Mouse (Mus musculus) midbrain, embryonic 11.5 days (tissue): ENCODE results near the gene Por. TPM values are rescaled to one million over a fixed set of nuclear protein-coding genes. Genes with fewer than 3 reads are reported as not detected.

Experiments used
- ATAC-seq: fragments of 200-750 bp; cut with Nextera tagmentation; 2 replicates; pipeline ENCODE4 v1.8.0; 2017; ENCODE audit warnings: moderate TSS enrichment, moderate library complexity; ENCODE audit not compliant: low FRiP score
- DNase-seq: peaks from one replicate; pipeline ENCODE4 v3.0.0; 2015; ENCODE audit warnings: low spot score; ENCODE audit errors: missing footprints
- H3K27ac ChIP-seq: fragments of 300-500 bp; sonication (generic); 2 replicates; pipeline ENCODE4 v1.5.1; 2014; ENCODE audit warnings: low read depth, low read length
- H3K27me3 ChIP-seq: fragments of 300-500 bp; sonication (generic); 2 replicates; pipeline ENCODE4 v1.6.1; 2014; ENCODE audit warnings: mild to moderate bottlenecking, low read length, moderate library complexity, mixed read lengths; ENCODE audit not compliant: control insufficient read depth, insufficient read depth
- H3K36me3 ChIP-seq: fragments of 300-500 bp; sonication (generic); 2 replicates; pipeline ENCODE4 v1.6.1; 2014; ENCODE audit warnings: mild to moderate bottlenecking, low read length, moderate library complexity, mixed read lengths; ENCODE audit not compliant: control insufficient read depth, insufficient read depth
- H3K4me1 ChIP-seq: fragments of 300-500 bp; sonication (generic); 2 replicates; pipeline ENCODE4 v1.6.1; 2014; ENCODE audit warnings: low read length; ENCODE audit not compliant: control insufficient read depth, insufficient read depth
- H3K4me2 ChIP-seq: fragments of 300-500 bp; sonication (generic); 2 replicates; pipeline ENCODE4 v1.6.1; 2014; ENCODE audit warnings: mild to moderate bottlenecking, moderate library complexity
- H3K4me3 ChIP-seq: fragments of 300-500 bp; sonication (generic); 2 replicates; pipeline ENCODE4 v1.5.1; 2014; ENCODE audit warnings: low read depth, low read length
- H3K9ac ChIP-seq: fragments of 300-500 bp; sonication (generic); 2 replicates; pipeline ENCODE4 v1.6.1; 2014; ENCODE audit warnings: low read length
- H3K9me3 ChIP-seq: fragments of 300-500 bp; sonication (generic); 2 replicates; pipeline ENCODE4 v1.6.1; 2016; ENCODE audit warnings: low read length; ENCODE audit not compliant: control insufficient read depth
- WGBS: fragments of 180-500 bp; shearing (Covaris S2); extraction: QIAGEN DNeasy Blood & Tissue Kit; methylation state at CpG from one replicate; pipeline ENCODE4 v1.1.7; 2014; 5-methylcytosine and 5-hydroxymethylcytosine counted together
- microRNA-seq: library from miRNA; unstranded; fragments of <30 nt; microRNA quantifications from one replicate; pipeline ENCODE4, GENCODE M21; 2017
- polyA plus RNA-seq: library from polyadenylated mRNA; unstranded; fragments of >200 nt; fragmentation: Nextera tagmentation; extraction: Ambion mirVana; gene quantifications from 2 replicates; pipeline ENCODE4 v1.2.1, GENCODE M21; 2014

The Por gene
- polyA plus RNA-seq, 1 experiment from 2014 or later, result 95.4 TPM

DNA sequence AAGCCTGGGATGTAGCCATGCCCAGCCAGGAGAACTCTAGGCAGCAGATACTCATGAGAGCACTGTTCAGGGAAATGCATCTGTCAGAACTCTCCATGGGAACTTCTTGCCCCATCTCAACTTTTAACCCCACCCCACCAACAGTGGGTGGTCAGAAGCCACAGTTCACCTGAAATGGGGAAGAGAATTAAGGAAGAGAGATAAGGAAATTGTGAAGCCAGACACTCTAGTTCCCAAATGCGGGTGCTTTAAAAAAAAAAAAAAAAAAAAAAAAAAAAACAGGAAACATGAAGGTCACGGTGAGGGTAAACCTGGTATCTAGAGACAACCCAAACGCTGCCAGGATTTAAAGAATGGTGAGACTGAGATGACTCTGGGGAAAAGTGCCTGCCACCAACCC lies 102.7 kb downstream of the Por start:
- H3K27me3 ChIP-seq, result no peaks in the 10 kb centered on the region; the same call in 1 of the 2 replicates
- H3K4me1 ChIP-seq, result peaks cover 3% of the 10 kb centered on the region
- DNase-seq (peak; percentile 8), ATAC-seq (no peak)
- H3K4me3 ChIP-seq, result no peak overlapping the region
- H3K36me3 ChIP-seq, result no peaks in the 10 kb centered on the region
- WGBS, result 77% methylated on average over 3 of the region's 3 CpGs
- H3K9ac ChIP-seq, result no peak overlapping the region
- H3K9me3 ChIP-seq, result no peaks in the 10 kb centered on the region
- H3K4me2 ChIP-seq, result no peak overlapping the region
- no peak overlapping the region for H3K27ac ChIP-seq

DNA sequence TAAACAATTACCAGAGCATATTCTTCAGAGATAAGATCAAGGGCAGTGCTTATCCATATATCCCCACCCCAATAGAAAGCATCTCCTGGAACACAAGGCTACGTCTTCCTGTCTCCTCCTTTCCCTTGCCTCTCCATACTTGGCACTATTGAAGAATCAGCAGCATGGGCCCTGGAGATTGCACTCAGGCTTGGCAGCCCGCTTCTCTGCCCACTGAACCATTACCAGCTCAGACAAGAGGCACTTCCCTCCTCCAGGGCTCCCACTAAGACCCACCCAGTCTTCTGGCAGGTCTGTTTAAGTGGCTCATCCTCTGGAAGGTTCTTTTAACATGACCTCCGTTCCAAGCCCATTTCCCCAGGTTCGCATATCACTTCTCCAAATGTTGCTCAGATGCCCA lies 106.7 kb downstream of the Por start:
- no peaks in the 10 kb centered on the region for H3K9me3 ChIP-seq
- H3K36me3 ChIP-seq, result no peaks in the 10 kb centered on the region
- WGBS, result 71% methylated on average over 4 of the region's 4 CpGs
- ATAC-seq (no peak), DNase-seq (no peak)
- H3K27ac ChIP-seq, result no peak overlapping the region
- H3K27me3 ChIP-seq, result no peaks in the 10 kb centered on the region; the same call in 1 of the 2 replicates
- H3K4me2 ChIP-seq, result no peak overlapping the region
- H3K4me1 ChIP-seq, result peaks cover 17% of the 10 kb centered on the region
- H3K9ac ChIP-seq, result peak overlapping the region; percentile 9; the same call in 1 of the 2 replicates
- H3K4me3 ChIP-seq, result no peak overlapping the region

DNA sequence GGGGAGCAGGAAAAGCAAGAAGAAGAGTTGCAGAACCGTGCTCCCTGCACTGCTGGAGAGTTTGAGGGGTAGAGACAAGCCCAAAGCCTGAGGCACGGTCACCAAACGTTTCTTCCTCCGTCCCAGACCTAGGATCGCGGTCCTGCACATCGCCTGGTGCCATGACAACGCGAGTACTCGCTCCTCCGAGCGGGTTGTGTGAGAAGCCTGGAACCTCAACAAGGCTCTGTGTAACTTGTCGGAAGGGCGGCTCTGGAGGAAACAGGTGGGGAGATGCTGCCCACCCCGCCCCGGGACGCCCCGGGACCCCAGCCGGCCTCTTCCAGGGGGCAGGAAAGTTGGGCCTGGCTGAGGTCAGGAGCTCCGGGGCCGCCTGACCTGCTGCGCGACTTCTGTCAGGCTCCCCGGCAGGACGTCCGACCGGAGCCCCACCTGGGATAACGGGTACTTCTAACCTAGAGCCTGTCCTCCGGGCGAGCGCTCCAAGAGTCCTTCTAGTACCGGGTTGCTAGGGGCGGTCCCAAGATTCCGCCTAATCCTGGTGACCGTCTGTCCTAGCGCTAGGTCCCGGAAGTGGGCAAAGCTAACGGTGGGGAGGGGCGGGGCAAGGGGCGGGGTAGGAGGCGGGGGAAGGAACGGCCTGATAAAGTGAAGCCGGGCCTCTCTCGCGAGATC lies 108.1 kb downstream of the Por start, which contains the start of gene Styxl1:
Gene Styxl1, minus strand, starts transcription at position 590 of the 675 bp plus-strand sequence.
- no peak for DNase-seq
- Histone ChIP-seq H3K27ac (peak within 1 kb of the TSS; percentile 87), H3K4me3 (peak within 1 kb of the TSS; percentile 71), H3K9ac (peak within 1 kb of the TSS; percentile 96), H3K27me3 (no peaks in the 10 kb centered on the region; the same call in 1 of the 2 replicates), H3K9me3 (no peaks in the 10 kb centered on the region), H3K4me2 (peak within 1 kb of the TSS; percentile 84), H3K36me3 (peaks cover 3% of the 10 kb centered on the region; the same call in 1 of the 2 replicates), H3K4me1 (peaks cover 17% of the 10 kb centered on the region)
- ATAC-seq, result peak; percentile 94
- WGBS, result under 1% methylated on average over 45 of the region's 45 CpGs

DNA sequence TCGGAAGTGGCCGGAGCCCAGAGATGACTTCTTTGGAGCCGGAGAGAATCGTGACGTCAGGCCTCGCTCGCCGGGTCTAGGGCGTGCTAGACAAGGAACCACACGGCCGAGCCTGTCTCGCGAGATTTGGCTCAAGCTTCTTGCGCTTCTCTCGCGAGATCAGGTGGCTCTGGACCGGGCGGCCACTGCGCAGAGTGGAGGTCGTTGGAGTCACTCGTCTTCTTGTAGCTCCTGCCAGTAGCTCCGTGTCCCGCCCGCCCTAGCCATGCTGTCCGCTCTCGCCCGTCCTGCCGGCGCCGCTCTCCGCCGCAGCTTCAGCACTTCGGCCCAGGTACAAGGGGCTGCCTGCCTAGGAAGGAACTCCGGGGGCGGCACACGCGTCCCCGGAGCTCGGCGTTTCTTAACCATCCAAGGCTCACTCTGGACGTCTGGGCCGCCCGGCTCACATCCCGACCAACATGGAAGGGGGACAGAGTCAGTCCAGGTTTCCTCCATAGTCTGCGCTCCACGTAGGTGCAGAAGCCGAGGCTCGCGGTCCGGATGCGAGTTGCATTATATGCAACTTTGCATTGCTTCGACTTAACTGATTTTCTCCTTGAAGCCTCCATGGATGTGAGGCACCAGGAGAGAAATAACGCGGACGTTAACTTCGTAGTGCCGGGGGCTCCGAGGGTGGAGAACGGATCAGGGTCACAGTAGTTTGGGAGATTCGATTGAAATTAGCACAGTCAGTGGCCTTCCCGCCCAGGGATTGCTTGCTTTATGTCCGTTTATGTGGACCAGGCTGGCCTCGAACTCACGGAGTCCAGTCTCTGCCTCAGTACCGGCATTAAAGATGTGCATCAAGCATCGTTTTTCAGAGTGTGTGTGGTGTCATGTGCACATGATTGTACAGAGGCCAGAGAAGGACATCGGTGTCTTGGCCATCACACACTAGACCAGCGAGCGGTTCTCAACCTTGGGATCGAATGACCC lies 108.9 kb downstream of the Por start, which contains the start of gene Mdh2:
Gene Mdh2, plus strand, starts transcription at position 10 of the 975 bp plus-strand sequence.
- 1% methylated on average over 70 of the region's 70 CpGs for WGBS
- Histone ChIP-seq H3K9ac (peak within 1 kb of the TSS; percentile 96), H3K4me3 (peak within 1 kb of the TSS; percentile 71), H3K36me3 (peaks cover 9% of the 10 kb centered on the region; the same call in 1 of the 2 replicates), H3K4me1 (peaks cover 17% of the 10 kb centered on the region), H3K4me2 (peak within 1 kb of the TSS; percentile 84), H3K27ac (peak within 1 kb of the TSS; percentile 87), H3K27me3 (no peaks in the 10 kb centered on the region; the same call in 1 of the 2 replicates), H3K9me3 (no peaks in the 10 kb centered on the region)
- DNase-seq (peak; percentile 100), ATAC-seq (peak; percentile 99)

DNA sequence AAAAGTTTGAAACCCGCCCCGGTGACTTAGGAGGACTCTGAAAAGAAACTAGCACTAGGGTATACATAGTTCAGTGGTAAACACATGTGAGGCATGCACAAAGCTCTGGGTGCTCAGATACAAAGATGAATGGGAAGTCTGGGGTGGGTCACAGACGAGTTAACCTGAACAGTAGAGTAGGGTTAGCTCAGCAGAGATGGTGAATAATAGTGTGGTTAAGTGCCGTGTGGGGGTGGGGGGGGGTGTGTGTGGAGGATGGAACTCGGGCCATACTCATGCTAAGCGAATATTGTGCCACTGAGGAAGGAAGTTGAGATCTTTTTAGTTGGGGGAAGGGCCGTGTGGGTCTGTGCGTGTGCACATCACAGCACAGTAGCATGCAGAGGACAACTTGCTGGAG lies 110.5 kb downstream of the Por start:
- H3K27me3 ChIP-seq, result no peaks in the 10 kb centered on the region; the same call in 1 of the 2 replicates
- H3K4me1 ChIP-seq, result peaks cover 17% of the 10 kb centered on the region
- no peak overlapping the region for H3K4me3 ChIP-seq
- no peak overlapping the region for H3K27ac ChIP-seq
- no peak overlapping the region for H3K4me2 ChIP-seq
- ATAC-seq (no peak), DNase-seq (peak; percentile 72)
- peaks cover 14% of the 10 kb centered on the region for H3K36me3 ChIP-seq
- H3K9me3 ChIP-seq, result no peaks in the 10 kb centered on the region
- H3K9ac ChIP-seq, result no peak overlapping the region
- 82% methylated on average over 8 of the region's 8 CpGs for WGBS

DNA sequence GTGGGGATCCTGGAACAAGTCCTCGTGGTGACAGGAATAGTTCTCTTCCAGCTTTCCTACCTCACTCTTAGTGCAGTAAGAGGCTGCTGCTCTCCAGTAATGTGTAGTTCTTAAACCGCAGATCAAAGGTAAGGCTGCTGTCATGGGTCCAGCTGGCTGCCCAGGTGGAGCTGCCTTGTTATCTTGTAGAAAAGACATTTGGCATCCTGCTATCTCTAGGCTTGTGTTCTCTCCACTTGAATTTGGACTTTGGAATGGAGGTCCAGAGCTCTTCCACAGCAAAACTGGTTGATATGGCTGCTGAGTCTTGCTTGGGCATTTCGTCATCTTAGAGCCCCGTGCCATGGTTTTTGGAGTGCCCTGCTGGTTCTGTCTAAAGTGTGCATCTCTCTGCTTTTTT lies 113.1 kb downstream of the Por start:
- ATAC-seq, result no peak
- no peak overlapping the region for H3K27ac ChIP-seq
- no peak overlapping the region for H3K4me3 ChIP-seq
- no peak overlapping the region for H3K9ac ChIP-seq
- H3K27me3 ChIP-seq, result no peaks in the 10 kb centered on the region
- no peak overlapping the region for H3K4me2 ChIP-seq
- no peaks in the 10 kb centered on the region for H3K9me3 ChIP-seq
- peaks cover 12% of the 10 kb centered on the region for H3K4me1 ChIP-seq
- WGBS, result 99% methylated on average over 4 of the region's 4 CpGs
- peak; percentile 66 for DNase-seq
- peaks cover 34% of the 10 kb centered on the region for H3K36me3 ChIP-seq

Small RNAs within 50 kb of the gene (microRNA-seq; reads per million reads assigned to microRNA genes)
- not detected for gene Mir7034

Other genes with a start within 250 kb of the Por start
- gene Hip1, start 124.9 kb upstream of the Por start, polyA plus RNA-seq, result 44.4 and 49.4 TPM in 2 replicates
- gene Ccl26, start 106.5 kb upstream of the Por start, polyA plus RNA-seq, result not detected in 2 replicates
- 3.3 and 3.5 TPM in 2 replicates for gene Ccl24, start 97.0 kb upstream of the Por start, polyA plus RNA-seq
- gene Rhbdd2, start 37.4 kb upstream of the Por start, polyA plus RNA-seq, result 55.5 and 58.5 TPM in 2 replicates
- 57.5 and 59.9 TPM in 2 replicates for gene Tmem120a, start 74.4 kb downstream of the Por start, polyA plus RNA-seq
- not detected in 2 replicates for gene Styxl1, start 108.4 kb downstream of the Por start, polyA plus RNA-seq
- 562 and 580 TPM in 2 replicates for gene Mdh2, start 108.4 kb downstream of the Por start, polyA plus RNA-seq
- gene Srrm3, start 136.9 kb downstream of the Por start, polyA plus RNA-seq, result 19.0 and 20.7 TPM in 2 replicates
- gene Hspb1, start 217.9 kb downstream of the Por start, polyA plus RNA-seq, result 8.7 and 9.9 TPM in 2 replicates